Mouse (Mus musculus): ENCODE data around the gene 1110032A03Rik.

GRCm38 (mm10) chr9:50722451-50722911 is 52.8 kb downstream of the 1110032A03Rik start:
- TF ChIP-seq CTCF (IDR thresholded peaks at IDR 0.05; ENCODE audit: low read depth) (no peak), EP300 (optimal IDR thresholded peaks at IDR 0.05) (no peak)
